Mouse (Mus musculus) right cerebral cortex, postnatal 36 days (tissue): ENCODE measurements at regions not wholly inside any gene's neighbourhood (a gene's known extent, or its start where the extent isn't known, plus 50 kb on each side); places are given as distances from the start of the nearest gene placed in this dataset.
A peak's percentile ranks its signal among the peaks of the same experiment; 100 is the strongest.

Experiments used
- DNase-seq, 2 experiments: peaks; one replicate each; pipeline ENCODE4 v3.0.0; 2022; ENCODE audit warnings: low spot score in 2 of 2, mixed read lengths in 1 of 2

DNA sequence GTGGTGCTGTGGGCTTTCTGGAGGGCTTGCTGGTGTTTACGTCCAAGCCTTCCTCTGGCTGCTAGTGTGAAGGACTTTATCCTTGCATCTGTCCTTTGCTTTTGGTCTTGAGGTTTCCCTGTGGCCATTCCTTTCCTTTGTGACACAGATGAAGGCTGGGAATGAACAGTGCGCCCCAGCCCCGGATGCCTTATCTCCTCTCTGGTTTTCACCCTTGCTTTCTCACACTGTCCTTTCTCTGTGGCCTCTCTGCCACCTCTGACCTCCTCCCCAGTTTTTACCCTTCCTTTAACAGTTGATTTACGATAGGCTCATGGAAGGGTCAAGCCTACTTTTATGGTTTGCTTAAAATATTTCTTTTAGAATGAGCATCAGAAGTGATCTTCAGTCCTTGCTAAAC lies 53.2 kb downstream of the Gas1 start:
- DNase-seq = no peak

- DNase-seq = no peak
Observed at GRCm38 (mm10) chr13:60123174-60123587, 54.0 kb downstream of the Gas1 start.

DNA sequence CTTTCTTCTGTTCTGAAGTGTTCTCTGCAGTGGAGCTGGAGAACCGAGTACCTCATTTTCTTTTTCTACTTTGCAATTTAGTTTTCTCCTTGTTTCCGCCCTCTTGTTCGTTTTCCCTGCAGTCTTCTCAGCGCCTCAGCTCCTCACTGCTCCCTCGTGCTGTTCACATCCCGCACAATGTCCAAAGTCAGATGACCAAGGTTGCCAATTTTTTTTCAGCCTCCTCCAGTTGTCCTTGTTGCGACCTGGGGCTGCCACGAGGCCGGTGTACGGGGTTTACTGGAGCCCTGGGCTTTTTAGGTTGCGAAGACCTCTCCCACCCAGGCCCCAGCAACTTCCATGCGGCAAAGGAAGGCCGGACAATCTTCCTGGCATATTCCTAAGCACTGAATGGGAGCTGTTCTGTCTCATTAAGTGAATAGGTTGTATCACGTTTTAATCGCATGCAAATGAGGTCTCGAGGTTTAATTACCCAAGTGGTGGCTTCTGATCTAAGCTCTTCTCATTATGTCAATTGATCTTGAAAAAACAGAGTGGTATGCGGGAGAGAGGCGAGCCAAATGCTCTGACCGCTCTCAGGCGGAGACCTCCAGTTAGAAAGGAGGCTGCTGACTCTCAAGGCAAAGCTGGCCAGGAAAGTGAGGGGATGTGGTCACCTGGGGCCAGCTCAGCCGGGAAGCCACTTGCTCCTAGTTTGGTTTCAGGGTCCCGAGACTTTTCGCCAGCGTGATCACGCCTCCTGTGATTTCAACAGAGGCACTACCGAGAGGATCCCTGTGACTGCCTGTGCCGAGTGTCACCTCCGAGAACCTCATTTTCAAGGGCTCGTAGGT lies 54.6 kb downstream of the Gas1 start:
- DNase-seq = no peak

GRCm38 (mm10) chr13:60111465-60111864 lies 65.7 kb downstream of the Gas1 start:
- no peak for DNase-seq

DNA sequence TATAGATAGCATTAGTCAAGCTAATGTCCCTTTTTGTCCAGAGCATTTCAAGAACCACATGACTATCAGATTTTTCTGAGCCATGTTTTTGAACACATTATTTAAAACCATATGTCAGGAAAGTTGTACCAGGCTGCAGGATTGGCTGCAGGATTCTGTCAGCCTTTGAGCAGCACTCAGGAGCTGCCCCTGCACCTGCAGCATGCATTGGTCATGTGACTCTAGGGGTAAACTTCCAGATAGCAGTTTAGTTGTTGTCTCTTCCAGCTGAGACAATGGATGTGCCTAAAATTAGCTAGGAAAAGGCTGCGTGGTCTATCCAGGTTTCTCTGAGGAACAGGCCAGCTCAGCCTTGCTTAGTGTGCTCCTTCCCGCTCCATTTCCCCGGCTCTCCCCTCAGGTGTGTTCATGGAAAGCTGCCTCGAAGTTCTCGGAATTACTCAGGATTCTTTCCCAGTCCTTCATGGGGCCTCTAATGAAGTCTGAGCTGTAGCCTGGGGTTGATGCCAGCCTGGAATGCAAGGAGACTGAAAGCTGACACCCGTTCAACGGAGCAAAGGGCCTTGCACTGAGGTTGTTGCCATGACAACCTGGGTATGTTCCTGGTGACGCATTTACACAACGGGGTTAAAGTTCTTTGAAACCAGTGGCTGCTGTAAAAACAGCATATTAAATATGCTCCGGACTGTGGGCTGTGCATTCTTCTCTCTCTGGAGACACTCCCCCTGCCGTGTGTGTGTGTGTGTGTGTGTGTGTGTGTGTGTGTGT lies 66.9 kb downstream of the Gas1 start:
- no peak for DNase-seq

DNA sequence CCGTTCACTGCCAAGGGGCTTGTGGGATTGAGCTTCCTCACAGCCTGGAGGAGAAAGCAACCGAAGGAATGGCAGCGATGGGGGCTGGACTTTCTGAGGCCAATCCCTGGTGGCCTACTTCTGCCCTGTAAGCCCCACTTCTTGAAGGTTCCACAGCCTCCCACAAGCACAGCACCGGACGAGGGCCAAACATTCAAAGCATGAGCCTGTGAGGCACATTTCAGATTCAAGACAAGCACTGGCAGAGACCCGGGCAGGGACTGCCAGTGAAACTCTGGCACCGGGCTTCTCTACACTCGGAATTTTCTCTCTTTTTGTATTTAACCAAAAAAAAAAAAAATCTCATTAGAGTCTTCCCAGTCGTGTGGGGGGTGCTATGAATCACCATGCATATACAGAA lies 71.9 kb downstream of the Gas1 start:
- DNase-seq = peak; percentile 41 to 48

DNA sequence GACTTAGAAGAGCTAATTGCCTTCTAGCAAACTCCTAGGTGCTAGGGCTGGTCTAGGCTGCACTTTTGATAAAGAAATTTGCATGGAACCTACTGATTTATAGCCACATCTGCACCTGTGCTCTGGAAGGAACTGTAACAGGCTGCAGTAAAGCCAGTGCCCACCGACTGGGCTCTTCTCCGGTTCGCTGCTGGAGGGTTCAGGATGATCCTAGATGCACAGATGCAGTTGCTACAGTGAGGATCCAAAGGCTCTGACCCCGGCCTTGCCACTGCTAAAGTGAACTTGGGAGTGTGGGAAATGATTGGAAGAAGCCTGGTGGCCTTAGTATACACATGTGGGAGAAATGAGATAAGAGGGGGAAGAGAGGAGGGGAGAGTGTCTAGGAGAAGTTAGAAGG lies 75.5 kb downstream of the Gas1 start:
- DNase-seq = no peak

GRCm38 (mm10) chr13:60100130-60101112 lies 76.7 kb downstream of the Gas1 start:
- DNase-seq = no peak

DNA sequence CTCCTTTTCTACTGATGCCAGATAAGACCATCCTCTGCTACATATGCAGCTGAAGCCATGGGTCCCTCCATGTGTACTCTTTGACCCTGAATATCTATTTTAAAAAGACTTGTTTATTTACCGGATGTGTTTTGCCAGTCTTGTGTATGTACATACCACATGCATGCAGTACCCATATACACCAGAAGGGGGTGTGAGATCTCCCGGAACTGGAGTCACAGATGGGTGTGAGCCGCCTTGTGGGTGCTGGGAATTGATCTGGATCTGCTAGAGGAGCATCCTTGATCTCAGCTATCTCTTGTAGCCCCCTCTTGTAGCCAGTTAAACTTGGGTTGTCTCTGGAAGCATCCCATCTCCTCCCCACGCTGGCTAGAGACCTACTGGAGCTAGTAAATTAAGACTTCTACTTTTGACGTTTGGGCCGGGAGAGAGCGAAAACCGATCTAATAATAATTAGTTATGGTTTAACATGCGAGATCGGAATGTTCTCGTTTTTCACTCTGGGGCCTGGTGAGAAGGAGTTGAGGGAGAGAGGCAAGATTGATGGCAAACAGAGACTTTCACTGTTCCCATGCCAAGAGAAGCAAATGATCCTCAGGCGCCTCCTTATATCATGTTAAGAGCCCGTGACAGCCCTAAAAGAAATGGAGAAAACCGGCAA lies 77.6 kb downstream of the Gas1 start:
- no peak for DNase-seq

DNA sequence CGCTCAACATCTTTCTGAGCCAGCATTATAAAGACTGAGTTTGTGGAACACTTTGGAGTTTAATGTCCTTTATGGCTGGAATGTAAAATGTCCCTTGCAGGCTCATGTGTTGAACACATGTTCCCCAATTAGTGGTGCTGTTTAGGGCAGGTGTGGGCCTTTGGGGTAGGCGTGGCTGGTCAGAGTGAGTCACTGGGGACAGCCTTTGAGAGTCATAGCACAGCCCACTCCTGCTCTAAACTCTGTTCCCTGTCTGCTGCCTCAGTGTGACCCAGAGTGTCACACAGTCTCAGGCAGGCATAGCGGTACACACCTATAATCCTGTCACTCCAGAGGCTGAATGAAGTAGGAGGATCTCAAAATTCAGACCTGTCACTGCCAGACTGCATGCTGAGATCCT lies 78.8 kb downstream of the Gas1 start:
- no peak for DNase-seq

DNA sequence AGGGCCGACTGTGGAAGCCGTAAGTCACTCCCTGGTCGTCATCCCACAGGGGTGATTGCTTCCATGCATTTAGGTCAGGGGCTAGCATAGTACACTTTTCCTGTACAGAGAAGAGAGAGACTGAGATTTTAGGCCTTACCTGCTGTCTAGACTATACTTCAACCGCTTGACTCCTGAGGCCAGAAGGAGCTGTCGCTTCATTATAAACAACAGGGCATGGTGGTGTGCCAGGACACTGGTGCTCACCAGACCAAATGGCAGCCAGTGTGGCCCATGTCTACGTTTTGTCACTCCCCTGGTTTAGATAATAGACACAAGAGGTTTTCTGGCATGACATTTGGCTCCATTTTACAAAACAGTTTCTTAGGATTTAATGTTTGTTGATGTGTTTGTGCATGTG lies 79.4 kb downstream of the Gas1 start:
- DNase-seq = no peak

DNA sequence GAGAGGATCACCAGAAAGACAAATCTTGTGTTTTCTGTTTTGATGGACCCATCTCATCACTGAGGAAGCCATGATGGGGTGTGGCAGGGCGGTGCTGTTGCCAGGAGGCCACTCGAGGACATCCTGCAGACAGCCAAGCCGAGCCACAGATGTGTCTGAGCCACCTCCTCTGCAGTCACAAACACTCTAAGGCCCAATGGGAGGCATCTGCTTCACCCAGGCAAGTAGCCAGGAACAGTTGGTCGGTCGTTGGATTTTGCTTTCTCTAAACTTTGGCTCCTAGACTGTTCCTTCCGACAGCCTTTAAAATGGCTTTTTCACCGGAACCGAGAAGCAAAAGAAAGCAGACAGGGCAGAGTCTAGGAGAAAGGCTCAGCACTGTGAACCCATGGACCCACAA lies 90.5 kb downstream of the Gas1 start:
- DNase-seq = no peak

- peak in 1 of 2 experiments; percentile 20 for DNase-seq
Observed at GRCm38 (mm10) chr13:60084975-60085374, 92.2 kb downstream of the Gas1 start.

DNA sequence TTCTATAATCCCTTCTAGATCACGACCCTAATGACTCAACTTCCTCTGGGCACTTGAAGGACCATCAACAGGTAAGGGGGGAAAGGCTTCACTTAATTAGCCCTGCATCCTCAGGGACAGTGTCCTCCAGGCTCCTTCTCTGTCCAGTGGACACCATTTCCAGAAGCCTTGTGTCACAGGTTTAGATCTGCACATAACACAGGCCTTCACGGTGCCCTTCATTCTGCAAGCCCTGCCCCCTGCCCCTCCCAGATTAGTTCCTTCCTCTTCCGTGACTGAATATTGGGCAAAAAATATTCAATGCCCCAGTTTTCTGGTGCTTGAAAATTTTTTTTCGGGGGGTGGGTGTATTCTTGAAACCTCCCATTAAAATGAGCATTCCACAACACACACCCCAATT lies 92.9 kb downstream of the Gas1 start:
- no peak for DNase-seq

DNA sequence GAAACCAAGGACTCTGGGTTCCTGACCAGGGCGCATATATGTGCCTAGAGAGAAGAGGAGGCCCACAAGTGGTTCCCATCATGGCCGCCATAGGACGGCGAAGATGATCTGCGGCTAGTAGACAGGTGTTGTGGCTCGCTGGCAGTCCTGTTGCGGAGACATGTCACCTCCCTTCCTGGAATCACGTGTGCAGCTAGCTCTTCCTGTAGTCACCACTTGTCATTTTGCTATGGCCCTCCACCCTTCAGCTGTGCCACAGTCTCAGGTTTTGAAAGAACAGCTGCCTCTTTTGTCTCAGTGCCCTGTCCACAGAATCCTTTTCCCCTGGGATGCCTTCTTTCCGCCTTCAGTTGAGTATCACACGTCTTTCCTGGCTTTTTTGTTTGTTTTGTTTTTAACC lies 97.1 kb downstream of the Gas1 start:
- DNase-seq = no peak

- DNase-seq = no peak
Observed at GRCm38 (mm10) chr13:60078331-60079050, 98.7 kb downstream of the Gas1 start.

GRCm38 (mm10) chr13:60076147-60076800 lies 100.9 kb downstream of the Gas1 start:
- no peak for DNase-seq

- no peak for DNase-seq
Observed at GRCm38 (mm10) chr13:60071595-60071994, 105.6 kb downstream of the Gas1 start.

DNA sequence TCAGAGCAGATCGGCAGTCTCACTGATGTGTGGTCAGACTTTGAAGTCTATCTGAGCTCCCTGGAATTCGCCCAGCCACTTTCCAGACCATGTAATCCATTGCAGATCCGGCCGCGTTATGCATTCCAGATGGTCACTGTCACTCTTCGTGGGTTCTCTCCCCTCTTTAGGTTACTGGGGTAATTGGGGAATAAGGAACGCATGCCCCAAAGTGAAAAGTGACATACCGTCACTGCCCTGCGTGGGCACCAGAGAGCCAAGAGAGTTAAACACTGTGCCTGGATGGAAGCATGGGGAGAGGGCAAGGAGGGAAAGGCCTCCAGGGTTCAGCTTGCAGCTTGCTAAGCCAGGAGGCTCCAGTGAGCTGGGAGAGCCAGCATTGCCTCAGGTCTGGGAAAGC lies 108.0 kb downstream of the Gas1 start:
- DNase-seq = no peak

DNA sequence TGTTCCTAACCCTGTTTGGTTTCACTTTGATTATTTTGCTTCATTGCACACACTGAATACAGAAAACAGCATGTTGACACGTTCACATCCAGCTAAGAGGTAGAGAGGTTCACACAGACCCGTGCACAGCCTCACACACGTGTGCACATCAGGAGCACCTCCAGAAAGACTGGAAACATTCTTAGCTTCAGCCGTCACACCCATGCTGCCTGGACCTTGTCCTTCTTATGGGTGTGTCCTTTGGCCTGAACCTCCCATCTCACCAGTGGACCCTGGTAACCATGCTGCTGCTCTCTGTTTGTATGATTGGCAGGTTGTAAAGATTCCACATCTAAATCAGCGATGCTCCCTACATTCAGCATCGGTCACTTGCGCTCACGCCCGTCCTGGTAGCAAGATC lies 109.8 kb downstream of the Gas1 start:
- no peak for DNase-seq
